Comparison of ENCODE assay signal across 28 mouse cellular contexts in genomic region chr9:90172528-90173321, GRCm38 (mm10). TPM values are rescaled to one million over a fixed set of nuclear protein-coding genes. Genes with fewer than 3 reads are reported as not detected.
DNase-seq lines count a peak whose midpoint lies in the region; ATAC-seq and TF ChIP-seq lines count a peak whose summit lies in the region.
"Had no signal": no experiment of that assay in that cellular context is flagged by ENCODE, and none has a peak within 500 bp of the region (broad histone marks: within the 10 kb centered on the region; RNA-seq: fewer than 3 reads in every experiment).

No protein-coding gene starts in this region.

- no peak overlapping the region for H3K27ac ChIP-seq in liver, postnatal 0 days (ENCODE audit: low read depth)
- no peak overlapping the region for H3K27ac ChIP-seq in forebrain, embryonic 10.5 days
- no peak overlapping the region for H3K27ac ChIP-seq in hindbrain, embryonic 13.5 days
- H3K27ac ChIP-seq: embryonic facial prominence, embryonic 10.5 days; embryonic facial prominence, embryonic 15.5 days; heart, embryonic 10.5 days; hindbrain, embryonic 15.5 days; kidney, embryonic 15.5 days; left cerebral cortex, adult 2 months; limb, embryonic 12.5 days; midbrain, embryonic 10.5 days; neural tube, embryonic 13.5 days had no signal

- ATAC-seq in liver, postnatal 0 days = peak; percentile 29; the same call in 1 of the 2 replicates
- peak; percentile 23 to 57; a peak in 2 of 4 replicates for ATAC-seq in hematopoietic stem cell, adult 5-6 weeks (replicated peaks in 1 of 2; ENCODE audit: insufficient read depth in 1 of 2, low FRiP score in 2 of 2, low TSS enrichment in 1 of 2, low read depth in 1 of 2, poor library complexity in 2 of 2, severe bottlenecking in 2 of 2)
- ATAC-seq in hindbrain, embryonic 13.5 days (ENCODE audit: low FRiP score) = no peak
- ATAC-seq: activated CD4-positive, CD25-positive, alpha-beta regulatory T cell, adult 4 months; CD4-positive, CD25-positive, alpha-beta regulatory T cell, adult 4 months; forebrain, embryonic 14.5 days; inflammation-experienced regulatory T-cells, adult 6 months had no signal

- H3K9me3 ChIP-seq in liver, postnatal 0 days (ENCODE audit: low read length) = no peaks in the 10 kb centered on the region
- no peaks in the 10 kb centered on the region for H3K9me3 ChIP-seq in forebrain, embryonic 10.5 days
- no peaks in the 10 kb centered on the region for H3K9me3 ChIP-seq in hindbrain, embryonic 13.5 days
- H3K9me3 ChIP-seq: embryonic facial prominence, embryonic 10.5 days; embryonic facial prominence, embryonic 15.5 days; heart, embryonic 10.5 days; hindbrain, embryonic 15.5 days; kidney, embryonic 15.5 days; limb, embryonic 12.5 days; midbrain, embryonic 10.5 days; neural tube, embryonic 13.5 days had no signal

- 65% methylated on average over 8 of the region's 8 CpGs for WGBS in liver, postnatal 0 days (ENCODE audit: insufficient replicate concordance)
- WGBS in forebrain, embryonic 10.5 days = 84% methylated on average over 8 of the region's 8 CpGs
- 79% methylated on average over 8 of the region's 8 CpGs for WGBS in hindbrain, embryonic 13.5 days

- H3K36me3 ChIP-seq in liver, postnatal 0 days (replicated peaks; ENCODE audit: insufficient read depth, low read length) = no peaks in the 10 kb centered on the region
- H3K36me3 ChIP-seq in forebrain, embryonic 10.5 days (replicated peaks) = peaks cover 63% of the 10 kb centered on the region
- H3K36me3 ChIP-seq in hindbrain, embryonic 13.5 days = peaks cover 61% of the 10 kb centered on the region

- H3K4me1 ChIP-seq in liver, postnatal 0 days (ENCODE audit: insufficient read depth) = no peaks in the 10 kb centered on the region
- H3K4me1 ChIP-seq in forebrain, embryonic 10.5 days = no peaks in the 10 kb centered on the region
- no peaks in the 10 kb centered on the region for H3K4me1 ChIP-seq in hindbrain, embryonic 13.5 days (replicated peaks)
- H3K4me1 ChIP-seq: embryonic facial prominence, embryonic 10.5 days; embryonic facial prominence, embryonic 15.5 days; heart, embryonic 10.5 days; hindbrain, embryonic 15.5 days; kidney, embryonic 15.5 days; limb, embryonic 12.5 days; midbrain, embryonic 10.5 days; neural tube, embryonic 13.5 days had no signal

- no peak for DNase-seq in liver, postnatal 0 days
- no peak for DNase-seq in liver
- peak; percentile 10 for DNase-seq in A20 (ENCODE audit: low read depth, low spot score)
- DNase-seq in adrenal gland, postnatal 36 days = no peak
- no peak for DNase-seq in forebrain, embryonic 10.5 days (ENCODE audit: extremely low spot score, low spot score)
- DNase-seq: adrenal gland, adult 2 months; cerebellum, adult 2 months; heart, postnatal 4 days; kidney, adult 11 months; lung, postnatal 36 days; thymus, postnatal 4 days had no signal

- no peak overlapping the region for H3K4me2 ChIP-seq in liver, postnatal 0 days (ENCODE audit: low read depth, low read length)
- H3K4me2 ChIP-seq in hindbrain, embryonic 13.5 days = no peak overlapping the region
- H3K4me2 ChIP-seq: embryonic facial prominence, embryonic 15.5 days; hindbrain, embryonic 15.5 days; kidney, embryonic 15.5 days; limb, embryonic 12.5 days; liver, embryonic 11.5 days; neural tube, embryonic 13.5 days had no signal

- TF ChIP-seq CTCF in liver, postnatal 0 days (IDR thresholded peaks at IDR 0.05; ENCODE audit: low read depth) = no peak

- H3K9ac ChIP-seq in liver, postnatal 0 days (replicated peaks) = no peak overlapping the region
- no peak overlapping the region for H3K9ac ChIP-seq in hindbrain, embryonic 13.5 days
- H3K9ac ChIP-seq: embryonic facial prominence, embryonic 15.5 days; hindbrain, embryonic 15.5 days; kidney, embryonic 15.5 days; limb, embryonic 12.5 days; neural tube, embryonic 13.5 days had no signal

- TF ChIP-seq EP300 in liver, postnatal 0 days (IDR thresholded peaks at IDR 0.05; ENCODE audit: low read depth) = no peak

- no peaks in the 10 kb centered on the region for H3K27me3 ChIP-seq in liver, postnatal 0 days (ENCODE audit: insufficient read depth, low read length)
- no peaks in the 10 kb centered on the region for H3K27me3 ChIP-seq in forebrain, embryonic 10.5 days (ENCODE audit: poor library complexity, severe bottlenecking)
- H3K27me3 ChIP-seq in hindbrain, embryonic 13.5 days = no peaks in the 10 kb centered on the region
- H3K27me3 ChIP-seq: embryonic facial prominence, embryonic 15.5 days; hindbrain, embryonic 15.5 days; kidney, embryonic 15.5 days; limb, embryonic 12.5 days; neural tube, embryonic 13.5 days had no signal

- no peak overlapping the region for H3K4me3 ChIP-seq in liver, postnatal 0 days (ENCODE audit: low read depth, low read length)
- no peak overlapping the region for H3K4me3 ChIP-seq in forebrain, embryonic 10.5 days
- H3K4me3 ChIP-seq in hindbrain, embryonic 13.5 days = no peak overlapping the region
- H3K4me3 ChIP-seq: embryonic facial prominence, embryonic 10.5 days; embryonic facial prominence, embryonic 15.5 days; heart, embryonic 10.5 days; hindbrain, embryonic 15.5 days; kidney, embryonic 15.5 days; left cerebral cortex, adult 2 months; limb, embryonic 12.5 days; midbrain, embryonic 10.5 days; myocyte; neural tube, embryonic 13.5 days had no signal

RNA-seq across cellular contexts. Expression of gene Adamts7, which starts 9.9 kb away (rescaled TPM):
- 1.6 and 2.0 TPM in 2 replicates for polyA plus RNA-seq in liver, postnatal 0 days (2015; fragmentation: Nextera tagmentation; extraction: Ambion mirVana)
- not detected in 2 replicates for total RNA-seq in hematopoietic stem cell, adult 5-6 weeks (2017)
- total RNA-seq in adrenal gland, postnatal 36 days (2021) = 1 to 10 TPM; 4.6 to 6.9 TPM
- polyA plus RNA-seq in forebrain, embryonic 10.5 days (2016; fragmentation: Nextera tagmentation; extraction: Ambion mirVana) = 16.7 and 17.2 TPM in 2 replicates
- polyA plus RNA-seq in hindbrain, embryonic 13.5 days (2015; fragmentation: Nextera tagmentation; extraction: Ambion mirVana) = 12.1 and 14.1 TPM in 2 replicates
- polyA plus RNA-seq: activated CD4-positive, CD25-positive, alpha-beta regulatory T cell, adult 4 months; inflammation-experienced regulatory T-cells, adult 6 months had no signal

RNA-seq across cellular contexts. Expression of gene Morf4l1, which starts 58.2 kb away (rescaled TPM):
- polyA plus RNA-seq in liver, postnatal 0 days (2015; fragmentation: Nextera tagmentation; extraction: Ambion mirVana) = 129 and 135 TPM in 2 replicates
- 276 and 334 TPM in 2 replicates for total RNA-seq in hematopoietic stem cell, adult 5-6 weeks (2017)
- 100 to 1,000 TPM; 341 to 364 TPM for total RNA-seq in adrenal gland, postnatal 36 days (2021)
- polyA plus RNA-seq in forebrain, embryonic 10.5 days (2016; fragmentation: Nextera tagmentation; extraction: Ambion mirVana) = 528 and 553 TPM in 2 replicates
- polyA plus RNA-seq in hindbrain, embryonic 13.5 days (2015; fragmentation: Nextera tagmentation; extraction: Ambion mirVana) = 546 and 556 TPM in 2 replicates
